Mouse (Mus musculus) kidney, embryonic 14.5 days (tissue): ENCODE data around the gene Trmo. TPM values are rescaled to one million over a fixed set of nuclear protein-coding genes. Genes with fewer than 3 reads are reported as not detected.

Experiments
- ATAC-seq: fragments of 200-750 bp; cut with Nextera tagmentation; 2 replicates; pipeline ENCODE4 v1.8.0; 2017; ENCODE audit warnings: moderate number of reproducible peaks, mild to moderate bottlenecking, moderate TSS enrichment, moderate library complexity; ENCODE audit not compliant: low FRiP score, low TSS enrichment
- H3K27ac ChIP-seq: fragments of 300-500 bp; sonication (generic); 2 replicates; pipeline ENCODE4 v1.5.1; 2014; ENCODE audit warnings: low read depth, mild to moderate bottlenecking, low read length, moderate library complexity, mixed read lengths
- H3K27me3 ChIP-seq: fragments of 300-500 bp; sonication (generic); 2 replicates; pipeline ENCODE4 v1.6.1; 2014; ENCODE audit warnings: mild to moderate bottlenecking, low read length; ENCODE audit not compliant: control insufficient read depth, insufficient read depth
- H3K36me3 ChIP-seq: fragments of 300-500 bp; sonication (generic); 2 replicates; pipeline ENCODE4 v1.6.1; 2014; ENCODE audit warnings: low read length, mixed read lengths; ENCODE audit not compliant: control insufficient read depth, insufficient read depth
- H3K4me1 ChIP-seq: fragments of 300-500 bp; sonication (generic); 2 replicates; pipeline ENCODE4 v1.6.1; 2014; ENCODE audit warnings: low read length, mixed read lengths; ENCODE audit not compliant: control insufficient read depth, insufficient read depth
- H3K4me2 ChIP-seq: fragments of 300-500 bp; sonication (generic); replicated peaks from 2 replicates; pipeline ENCODE4 v1.6.1; 2014; ENCODE audit warnings: low read depth, mild to moderate bottlenecking, low read length
- H3K4me3 ChIP-seq: fragments of 300-500 bp; sonication (generic); 2 replicates; pipeline ENCODE4 v1.5.1; 2014; ENCODE audit warnings: mild to moderate bottlenecking, low read length
- H3K9ac ChIP-seq: fragments of 300-500 bp; sonication (generic); 2 replicates; pipeline ENCODE4 v1.6.1; 2014; ENCODE audit warnings: low read depth, mild to moderate bottlenecking, low read length, moderate library complexity
- H3K9me3 ChIP-seq: fragments of 300-500 bp; sonication (generic); 2 replicates; pipeline ENCODE4 v1.6.1; 2016; ENCODE audit warnings: low read length; ENCODE audit not compliant: control insufficient read depth
- WGBS: fragments of 180-500 bp; shearing (Covaris S2); extraction: QIAGEN DNeasy Blood & Tissue Kit; methylation state at CpG from one replicate; pipeline ENCODE4 v1.1.7; 2014; 5-methylcytosine and 5-hydroxymethylcytosine counted together
- polyA plus RNA-seq: library from polyadenylated mRNA; unstranded; fragments of >200 nt; fragmentation: Nextera tagmentation; extraction: Ambion mirVana; gene quantifications from 2 replicates; pipeline ENCODE4 v1.2.1, GENCODE M21; 2014

The Trmo gene
- polyA plus RNA-seq, 1 experiment from 2014 or later: 13.2 TPM

GRCm38 (mm10) chr4:46359539-46360253 is 29.5 kb downstream of the Trmo start:
- WGBS: 75% methylated on average over 12 of the region's 12 CpGs
- no peaks in the 10 kb centered on the region for H3K4me1 ChIP-seq
- H3K4me2 ChIP-seq: no peak overlapping the region

GRCm38 (mm10) chr4:46356351-46357133 is 32.7 kb downstream of the Trmo start:
- Histone ChIP-seq H3K9me3 (no peaks in the 10 kb centered on the region), H3K27me3 (peaks cover 10% of the 10 kb centered on the region), H3K36me3 (no peaks in the 10 kb centered on the region), H3K4me3 (no peak overlapping the region), H3K4me2 (no peak overlapping the region), H3K9ac (no peak overlapping the region), H3K27ac (no peak overlapping the region), H3K4me1 (no peaks in the 10 kb centered on the region)
- ATAC-seq: no peak
- WGBS: 50% methylated on average over 12 of the region's 12 CpGs

More at GRCm38 (mm10) chr4:46359539-46360253, 29.5 kb downstream of the Trmo start:
- no peak overlapping the region for H3K9ac ChIP-seq
- no peak overlapping the region for H3K27ac ChIP-seq
- ATAC-seq: no peak
- no peaks in the 10 kb centered on the region for H3K36me3 ChIP-seq
- no peaks in the 10 kb centered on the region for H3K9me3 ChIP-seq
- 0 out of 2 replicates have a peak, but pooled peaks cover 3% of the 10 kb centered on the region for H3K27me3 ChIP-seq
- no peak overlapping the region for H3K4me3 ChIP-seq

GRCm38 (mm10) chr4:46353045-46353444 is 36.2 kb downstream of the Trmo start:
- Histone ChIP-seq H3K27ac (no peak overlapping the region), H3K4me3 (no peak overlapping the region), H3K36me3 (no peaks in the 10 kb centered on the region), H3K9me3 (no peaks in the 10 kb centered on the region), H3K4me2 (no peak overlapping the region), H3K27me3 (peaks cover 42% of the 10 kb centered on the region), H3K4me1 (no peaks in the 10 kb centered on the region), H3K9ac (no peak overlapping the region)
- ATAC-seq: no peak
- WGBS: 8% methylated on average over 10 of the region's 10 CpGs

GRCm38 (mm10) chr4:46349530-46349929 is 39.7 kb downstream of the Trmo start:
- no peak overlapping the region for H3K9ac ChIP-seq
- ATAC-seq: no peak
- H3K9me3 ChIP-seq: no peaks in the 10 kb centered on the region
- H3K27ac ChIP-seq: no peak overlapping the region
- no peak overlapping the region for H3K4me3 ChIP-seq
- no peaks in the 10 kb centered on the region for H3K36me3 ChIP-seq
- WGBS: 46% methylated on average over 5 of the region's 5 CpGs
- H3K4me2 ChIP-seq: no peak overlapping the region
- peaks cover 2% of the 10 kb centered on the region; the same call in 1 of the 2 replicates for H3K4me1 ChIP-seq
- H3K27me3 ChIP-seq: peaks cover 75% of the 10 kb centered on the region

- WGBS: 16% methylated on average over 9 of the region's 9 CpGs
- no peak for ATAC-seq
- H3K9ac ChIP-seq: no peak overlapping the region
- H3K4me1 ChIP-seq: peaks cover 7% of the 10 kb centered on the region; the same call in 1 of the 2 replicates
- no peak overlapping the region for H3K27ac ChIP-seq
- H3K4me3 ChIP-seq: no peak overlapping the region
- H3K9me3 ChIP-seq: no peaks in the 10 kb centered on the region
- no peak overlapping the region for H3K4me2 ChIP-seq
- no peaks in the 10 kb centered on the region for H3K36me3 ChIP-seq
- H3K27me3 ChIP-seq: peaks cover 81% of the 10 kb centered on the region
Observed at GRCm38 (mm10) chr4:46348897-46349296, 40.3 kb downstream of the Trmo start.

GRCm38 (mm10) chr4:46347580-46348515 is 41.4 kb downstream of the Trmo start:
- Histone ChIP-seq H3K9me3 (no peaks in the 10 kb centered on the region), H3K27me3 (peaks cover 92% of the 10 kb centered on the region), H3K4me2 (no peak overlapping the region), H3K4me3 (no peak overlapping the region), H3K4me1 (peaks cover 7% of the 10 kb centered on the region; the same call in 1 of the 2 replicates), H3K9ac (no peak overlapping the region), H3K36me3 (no peaks in the 10 kb centered on the region), H3K27ac (no peak overlapping the region)
- WGBS: 1% methylated on average over 41 of the region's 41 CpGs
- ATAC-seq: no peak

- Histone ChIP-seq H3K27me3 (peaks cover 98% of the 10 kb centered on the region), H3K36me3 (no peaks in the 10 kb centered on the region), H3K4me2 (no peak overlapping the region), H3K27ac (no peak overlapping the region), H3K9me3 (no peaks in the 10 kb centered on the region), H3K9ac (no peak overlapping the region), H3K4me1 (peaks cover 7% of the 10 kb centered on the region; the same call in 1 of the 2 replicates), H3K4me3 (no peak overlapping the region)
- 2% methylated on average over 4 of the region's 4 CpGs for WGBS
- ATAC-seq: no peak
Observed at GRCm38 (mm10) chr4:46347141-46347540, 42.1 kb downstream of the Trmo start.

GRCm38 (mm10) chr4:46346221-46346620 is 43.0 kb downstream of the Trmo start:
- WGBS: 29% methylated on average over 6 of the region's 6 CpGs
- no peak for ATAC-seq

More at GRCm38 (mm10) chr4:46346221-46346620, 43.0 kb downstream of the Trmo start:
- Histone ChIP-seq H3K4me3 (no peak overlapping the region), H3K4me2 (no peak overlapping the region), H3K4me1 (peaks cover 7% of the 10 kb centered on the region; the same call in 1 of the 2 replicates), H3K27me3 (peaks cover 98% of the 10 kb centered on the region), H3K9ac (no peak overlapping the region), H3K36me3 (no peaks in the 10 kb centered on the region), H3K9me3 (no peaks in the 10 kb centered on the region), H3K27ac (no peak overlapping the region)
